Mouse (Mus musculus) CH12.LX (cell line): ENCODE data around the gene Dtymk. TPM values are rescaled to one million over a fixed set of nuclear protein-coding genes. Genes with fewer than 3 reads are reported as not detected.

Source experiments
- DNase-seq: peaks from one replicate; pipeline ENCODE4 v3.0.0-alpha.2; 2013; ENCODE audit errors: extremely low read depth
- H3K27ac ChIP-seq: 2 replicates; pipeline ENCODE4 v1.5.1; 2012; ENCODE audit warnings: low read depth, mild to moderate bottlenecking, control low read depth, moderate library complexity; ENCODE audit not compliant: insufficient read depth
- H3K27me3 ChIP-seq: replicated peaks from 2 replicates; pipeline ENCODE3; 2012; ENCODE audit warnings: inconsistent platforms
- H3K36me3 ChIP-seq, 2 experiments: replicated peaks in 1 of 2; 2 replicates each; pipeline versions ENCODE3 to v1.6.1; 2012; ENCODE audit warnings: inconsistent platforms in 1 of 2, low read length in 1 of 2, mild to moderate bottlenecking in 1 of 2, mixed read lengths in 1 of 2, moderate library complexity in 1 of 2; ENCODE audit not compliant: control insufficient read depth in 1 of 2, insufficient read depth in 1 of 2
- H3K4me1 ChIP-seq, 2 experiments: 2 replicates each; pipeline ENCODE4 v1.6.1; 2012; ENCODE audit warnings: inconsistent platforms in 1 of 2, moderate library complexity in 1 of 2; ENCODE audit not compliant: insufficient read depth in 2 of 2, control insufficient read depth in 1 of 2
- H3K4me2 ChIP-seq: 2 replicates; pipeline ENCODE4 v1.6.1; 2012; ENCODE audit warnings: low read depth, mild to moderate bottlenecking, control low read depth; ENCODE audit not compliant: poor library complexity, insufficient read depth, severe bottlenecking
- H3K4me3 ChIP-seq, 3 experiments: fragments of 150-350 bp in 1 of 3; sonication (generic) in 1 of 3; replicated peaks in 1 of 3; 2 replicates each; pipeline versions ENCODE3 to v1.5.1; 2011 to 2012; ENCODE audit warnings: low read depth in 2 of 3, low read length in 2 of 3, mild to moderate bottlenecking in 2 of 3, moderate library complexity in 2 of 3, control low read depth in 1 of 3, improper control_type of control experiment in 1 of 3, inconsistent platforms in 1 of 3, mixed read lengths in 1 of 3; ENCODE audit not compliant: poor library complexity in 1 of 3
- H3K79me2 ChIP-seq: replicated peaks from 2 replicates; pipeline ENCODE4 v1.6.1; 2012; ENCODE audit warnings: mild to moderate bottlenecking, moderate library complexity; ENCODE audit not compliant: control insufficient read depth, poor library complexity, insufficient read depth, severe bottlenecking; ENCODE audit errors: extremely low read depth
- H3K9ac ChIP-seq: 2 replicates; pipeline ENCODE4 v1.6.1; 2012; ENCODE audit warnings: low read depth, mild to moderate bottlenecking, control low read depth, moderate library complexity; ENCODE audit not compliant: insufficient read depth
- H3K9me3 ChIP-seq: replicated peaks from 2 replicates; pipeline ENCODE3; 2012; ENCODE audit warnings: low read length, inconsistent platforms, mixed read lengths
- BHLHE40 ChIP-seq: IDR thresholded peaks from 2 replicates; pipeline ENCODE4 v1.6.1; 2011; ENCODE audit warnings: mild to moderate bottlenecking, low read depth, low read length, improper control_type of control experiment
- ELF1 ChIP-seq: IDR thresholded peaks from 2 replicates; pipeline ENCODE4 v1.6.1; 2014; ENCODE audit warnings: low read depth, mild to moderate bottlenecking, inconsistent platforms, low read length, improper control_type of control experiment
- EP300 ChIP-seq: IDR thresholded peaks from 2 replicates; pipeline ENCODE4 v1.6.1; 2011; ENCODE audit warnings: low read length, improper control_type of control experiment
- HCFC1 ChIP-seq: IDR thresholded peaks from 2 replicates; pipeline ENCODE4 v1.6.1; 2012; ENCODE audit warnings: low read depth, mild to moderate bottlenecking, inconsistent platforms, low read length, improper control_type of control experiment
- JUN ChIP-seq: IDR thresholded peaks from 2 replicates; pipeline ENCODE4 v1.6.1; 2011; ENCODE audit warnings: low read depth, mild to moderate bottlenecking, low read length, improper control_type of control experiment, moderate library complexity; ENCODE audit not compliant: insufficient read depth
- JUND ChIP-seq: conservative IDR thresholded peaks from 2 replicates; pipeline ENCODE4 v1.6.1; 2011; ENCODE audit warnings: low read depth, low read length, improper control_type of control experiment
- KAT2A ChIP-seq: IDR thresholded peaks from 2 replicates; pipeline ENCODE4 v1.6.1; 2012; ENCODE audit warnings: low read length, improper control_type of control experiment, inconsistent platforms; ENCODE audit not compliant: insufficient replicate concordance
- MAFK ChIP-seq: IDR thresholded peaks from 2 replicates; pipeline ENCODE4 v1.6.1; 2011; ENCODE audit warnings: low read length, improper control_type of control experiment; ENCODE audit not compliant: insufficient replicate concordance
- MAZ ChIP-seq: IDR thresholded peaks from 2 replicates; pipeline ENCODE4 v1.6.1; 2012; ENCODE audit warnings: low read depth, mild to moderate bottlenecking, inconsistent platforms, low read length, improper control_type of control experiment, moderate library complexity
- MXI1 ChIP-seq: IDR thresholded peaks from 2 replicates; pipeline ENCODE4 v1.6.1; 2011; ENCODE audit warnings: mild to moderate bottlenecking, low read depth, low read length, improper control_type of control experiment
- POLR2AphosphoS2 ChIP-seq: IDR thresholded peaks from 2 replicates; pipeline ENCODE4 v1.6.1; 2011; ENCODE audit warnings: low read depth, low read length, improper control_type of control experiment
- RAD21 ChIP-seq: IDR thresholded peaks from 2 replicates; pipeline ENCODE4 v1.6.1; 2011; ENCODE audit warnings: low read depth, mild to moderate bottlenecking, low read length, improper control_type of control experiment, moderate library complexity
- SMC3 ChIP-seq: IDR thresholded peaks from 2 replicates; pipeline ENCODE4 v1.6.1; 2011; ENCODE audit warnings: low read depth, low read length, improper control_type of control experiment
- TCF12 ChIP-seq: IDR thresholded peaks from 2 replicates; pipeline ENCODE4 v1.6.1; 2014; ENCODE audit warnings: low read depth, mild to moderate bottlenecking, inconsistent platforms, low read length, improper control_type of control experiment
- UBTF ChIP-seq: IDR thresholded peaks from 2 replicates; pipeline ENCODE4 v1.6.1; 2012; ENCODE audit warnings: low read depth, mild to moderate bottlenecking, inconsistent platforms, low read length, improper control_type of control experiment, moderate library complexity
- USF1 ChIP-seq: IDR thresholded peaks from 2 replicates; pipeline ENCODE4 v1.6.1; 2014; ENCODE audit warnings: low read depth, mild to moderate bottlenecking, inconsistent platforms, low read length, improper control_type of control experiment
- USF2 ChIP-seq: conservative IDR thresholded peaks from 2 replicates; pipeline ENCODE4 v1.6.1; 2011; ENCODE audit warnings: low read depth, low read length, improper control_type of control experiment
- ZC3H11A ChIP-seq: IDR thresholded peaks from 2 replicates; pipeline ENCODE4 v1.6.1; 2012; ENCODE audit warnings: low read depth, mild to moderate bottlenecking, inconsistent platforms, low read length, improper control_type of control experiment
- ZMIZ1 ChIP-seq: IDR thresholded peaks from 2 replicates; pipeline ENCODE4 v1.6.1; 2012; ENCODE audit warnings: low read depth, mild to moderate bottlenecking, inconsistent platforms, low read length, improper control_type of control experiment
- dilution Hi-C: fragments of 300-500 bp; cut with MboI; formaldehyde crosslinking; loops from 2 replicates; pipeline ENCODE4 v1.14.3; 2020; ENCODE audit warnings: low sequenced_read_pairs; ENCODE audit not compliant: extremely low pct_unique_long_range_greater_than_20kb, extremely low pct_ligation_motif_present
- in situ Hi-C: fragments of 300-500 bp; cut with MboI; formaldehyde crosslinking; loops from 3 replicates; pipeline ENCODE4 v1.14.3; 2019; ENCODE audit warnings: low sequenced_read_pairs, low pct_ligation_motif_present, low pct_unique_long_range_greater_than_20kb, mixed read lengths
- polyA plus RNA-seq: library from polyadenylated mRNA; unstranded; fragments of >175 nt; gene quantifications from 2 replicates; pipeline ENCODE4 v1.2.1, GENCODE M21; 2012; ENCODE audit warnings: low read depth; ENCODE audit not compliant: insufficient read length
- total RNA-seq, 2 experiments: library from RNA; depleted of rRNA; stranded (reverse); fragments of 300-350 nt in 1 of 2; fragments of >200 nt in 1 of 2; gene quantifications; 2 replicates each; pipeline ENCODE4 v1.2.3; 2012 to 2014

Dtymk gene
- total and polyA plus RNA-seq, 3 experiments: 168 to 286 (median 196) TPM

DNA sequence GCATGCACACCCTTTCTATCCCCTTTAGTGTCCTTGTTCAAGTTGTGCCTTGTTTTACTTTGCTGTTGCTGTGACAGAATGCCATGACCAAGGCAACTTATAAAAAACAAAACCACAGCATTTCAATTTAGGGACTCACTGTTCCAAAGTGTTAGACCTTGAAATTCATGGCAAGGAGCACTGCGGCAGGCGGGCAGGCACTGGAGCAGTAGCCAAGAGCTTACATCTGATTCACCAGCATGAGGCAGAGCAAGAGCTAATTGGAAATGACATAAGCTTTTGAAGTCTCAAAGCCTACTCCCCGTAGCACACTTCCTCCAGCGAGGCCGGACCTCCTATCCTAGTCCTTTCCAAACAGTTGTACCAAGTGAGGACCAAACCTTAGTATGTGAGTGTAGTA lies 25.0 kb downstream of the Dtymk start:
- peaks cover 55 to 85% of the 10 kb centered on the region in 2 experiments for H3K36me3 ChIP-seq

GRCm38 (mm10) chr1:93769901-93770300 lies 31.8 kb downstream of the Dtymk start:
- Histone ChIP-seq H3K36me3 (peaks cover 24 to 65% of the 10 kb centered on the region in 2 experiments), H3K4me3 (no peak overlapping the region), H3K4me1 (no peaks in the 10 kb centered on the region), H3K79me2 (peaks cover 7% of the 10 kb centered on the region; the same call in 1 of the 2 replicates), H3K27me3 (no peaks in the 10 kb centered on the region)
- in situ Hi-C loops (no loop called here), dilution Hi-C loops (no loop called here)
- TF ChIP-seq JUN: no peak
- TF ChIP-seq ZMIZ1: no peak
- TF ChIP-seq USF2: no peak
- no peak for TF ChIP-seq MAZ
- TF ChIP-seq RAD21: no peak
- TF ChIP-seq EP300: no peak
- no peak for TF ChIP-seq MXI1
- no peak for TF ChIP-seq UBTF
- no peak for TF ChIP-seq BHLHE40
- no peak for TF ChIP-seq JUND
- TF ChIP-seq SMC3: no peak
- no peak for TF ChIP-seq ELF1
- TF ChIP-seq POLR2AphosphoS2: no peak
- no peak for TF ChIP-seq ZC3H11A
- no peak for TF ChIP-seq MAFK
- TF ChIP-seq TCF12: no peak
- TF ChIP-seq, all 38 proteins: peak for 0
- Histone ChIP-seq H3K9me3 (peaks cover 3% of the 10 kb centered on the region), H3K27ac (no peak overlapping the region), H3K4me2 (no peak overlapping the region), H3K9ac (no peak overlapping the region)
- DNase-seq: no peak

More for the DNA sequence above, 25.0 kb downstream of the Dtymk start:
- no peaks in the 10 kb centered on the region for H3K79me2 ChIP-seq
- no peak overlapping the region for H3K9ac ChIP-seq
- no peaks in the 10 kb centered on the region for H3K27me3 ChIP-seq
- H3K4me1 ChIP-seq: no peaks in the 10 kb centered on the region
- in situ Hi-C loops: no loop called here
- no peak overlapping the region for H3K4me3 ChIP-seq
- no peak for TF ChIP-seq ELF1
- no peak for TF ChIP-seq ZMIZ1
- no peak for TF ChIP-seq USF1
- no peak for TF ChIP-seq KAT2A
- no peak for TF ChIP-seq HCFC1
- TF ChIP-seq, all 38 proteins: peak for 0
- no peak overlapping the region for H3K27ac ChIP-seq
- dilution Hi-C loops: no loop called here
- DNase-seq: no peak
- no peaks in the 10 kb centered on the region for H3K9me3 ChIP-seq
- no peak overlapping the region for H3K4me2 ChIP-seq
